Mouse (Mus musculus) embryonic fibroblast, embryonic 13.5 days (primary cell): ENCODE measurements around the gene Fgd4. TPM values are rescaled to one million over a fixed set of nuclear protein-coding genes. Genes with fewer than 3 reads are reported as not detected.
"Not testable (repeated sequence)": the region's sequence is repeated elsewhere in the genome, so short reads cannot be mapped to it uniquely, and the experiment has no call there.

Experiments used
- H3K27ac ChIP-seq: 2 replicates; pipeline ENCODE4 v1.5.1; 2012; ENCODE audit warnings: low read length, control low read depth, inconsistent platforms; ENCODE audit not compliant: insufficient read depth
- H3K4me1 ChIP-seq: 2 replicates; pipeline ENCODE4 v1.6.1; 2011; ENCODE audit warnings: low read length; ENCODE audit not compliant: control insufficient read depth, insufficient read depth
- H3K4me3 ChIP-seq: 2 replicates; pipeline ENCODE4 v1.5.1; 2011; ENCODE audit warnings: mild to moderate bottlenecking, control low read depth, low read length; ENCODE audit not compliant: insufficient read depth
- CTCF ChIP-seq: IDR thresholded peaks from 2 replicates; pipeline ENCODE4 v1.5.1; 2011; ENCODE audit warnings: mild to moderate bottlenecking, control low read depth, low read length, moderate library complexity, borderline replicate concordance; ENCODE audit not compliant: insufficient read depth
- POLR2A ChIP-seq: IDR thresholded peaks from 2 replicates; pipeline ENCODE4 v1.6.1; 2011; ENCODE audit warnings: low read depth, mild to moderate bottlenecking, control low read depth, low read length, moderate library complexity
- polyA plus RNA-seq: library from polyadenylated mRNA; stranded (reverse); fragments of >200 nt; gene quantifications from 2 replicates; pipeline ENCODE4 v1.2.4, GENCODE M21; 2011; ENCODE audit warnings: low read depth; ENCODE audit not compliant: missing spikeins, insufficient read length

Fgd4 gene
- polyA plus RNA-seq, 1 experiment, result 6.7 TPM

DNA sequence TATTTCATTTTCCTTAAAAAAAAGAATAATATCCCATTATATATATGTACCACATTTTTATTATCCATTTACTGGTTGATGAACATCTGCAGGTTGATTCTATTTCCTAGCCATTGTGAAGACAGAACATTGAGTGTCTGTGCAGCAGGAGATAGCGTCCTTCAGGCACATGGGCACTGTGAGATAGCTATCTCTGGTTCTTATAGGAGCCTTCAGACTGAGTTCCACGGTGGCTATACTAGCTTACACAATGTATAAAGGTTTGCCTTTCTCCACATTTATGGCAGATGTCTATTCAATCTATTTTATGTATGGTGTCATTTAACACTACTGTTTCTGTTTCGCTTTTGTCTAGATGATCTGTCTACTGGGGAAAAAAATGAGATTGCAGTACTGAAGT, 98.9 kb downstream of the Fgd4 start:
- H3K4me1 ChIP-seq, result no peaks in the 10 kb centered on the region
- no peak for TF ChIP-seq POLR2A
- no peak for TF ChIP-seq CTCF
- no peak overlapping the region for H3K27ac ChIP-seq
- no peak overlapping the region for H3K4me3 ChIP-seq

DNA sequence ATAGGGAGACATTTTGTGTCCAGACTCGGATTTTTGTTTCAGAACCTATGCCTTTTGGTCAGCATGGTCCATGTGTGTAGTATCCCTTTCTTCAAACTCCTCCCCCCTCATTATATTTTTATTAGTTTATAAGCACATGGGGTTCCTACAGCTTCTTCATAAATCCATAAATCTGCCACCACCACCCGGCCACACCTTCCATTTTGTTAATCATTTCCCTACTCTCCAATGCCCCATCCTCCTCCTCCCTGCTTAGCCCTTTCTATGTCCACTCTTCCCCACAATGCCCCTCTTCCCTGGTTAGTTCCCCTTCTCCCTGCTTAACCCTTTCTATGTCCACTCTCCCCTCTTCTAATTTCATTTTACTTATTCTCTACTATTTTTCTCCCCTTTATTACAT, 99.4 kb downstream of the Fgd4 start:
- no peak overlapping the region for H3K27ac ChIP-seq
- H3K4me3 ChIP-seq, result no peak overlapping the region
- no peaks in the 10 kb centered on the region for H3K4me1 ChIP-seq
- no peak for TF ChIP-seq POLR2A
- no peak for TF ChIP-seq CTCF

DNA sequence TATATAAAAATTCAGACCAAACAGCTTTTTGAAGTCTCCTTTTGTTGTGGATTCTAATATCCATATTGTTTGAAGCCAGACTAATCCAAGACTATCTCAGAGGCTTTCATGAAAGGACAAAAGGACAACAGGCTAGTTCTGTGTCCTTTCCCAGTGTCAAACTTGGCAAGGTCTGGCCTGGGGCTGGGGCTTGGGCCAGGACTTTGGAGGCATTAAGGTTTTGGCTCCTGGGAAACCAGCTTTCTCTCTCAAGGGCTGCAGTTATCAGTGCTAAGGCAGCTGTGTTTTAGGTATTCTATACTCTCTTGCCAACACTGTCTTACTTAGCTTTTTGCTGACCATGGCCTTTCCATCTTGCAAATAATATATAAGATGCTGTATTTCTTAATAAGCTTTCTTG, 101.6 kb downstream of the Fgd4 start:
- TF ChIP-seq POLR2A (no peak), CTCF (no peak)
- Histone ChIP-seq H3K27ac (no peak overlapping the region), H3K4me1 (no peaks in the 10 kb centered on the region), H3K4me3 (no peak overlapping the region)

DNA sequence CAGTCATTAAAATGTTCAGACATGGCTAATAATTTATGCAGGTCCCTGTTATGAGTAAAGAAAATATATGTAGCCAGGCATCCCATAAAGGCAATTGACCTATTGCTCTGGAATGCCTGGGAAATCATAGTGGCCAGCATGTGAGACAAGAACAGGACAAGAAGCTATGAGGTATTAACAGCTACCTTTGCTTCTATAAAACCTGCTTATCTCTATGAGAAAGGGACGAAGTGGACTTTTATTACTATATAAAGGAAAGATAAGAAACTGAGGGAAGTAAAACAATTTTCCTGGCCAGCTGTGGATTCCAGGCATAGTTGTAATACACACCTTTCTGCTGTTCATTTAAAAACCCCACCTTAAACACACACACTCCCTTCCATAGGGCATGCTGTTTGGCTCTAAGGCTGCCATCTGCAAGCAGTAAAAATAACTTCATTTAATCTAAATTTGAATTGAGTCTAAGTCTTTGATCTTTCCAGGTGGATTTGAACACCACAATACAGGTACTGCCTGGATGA, 114.8 kb downstream of the Fgd4 start:
- TF ChIP-seq CTCF (no peak), POLR2A (no peak)
- no peaks in the 10 kb centered on the region for H3K4me1 ChIP-seq

DNA sequence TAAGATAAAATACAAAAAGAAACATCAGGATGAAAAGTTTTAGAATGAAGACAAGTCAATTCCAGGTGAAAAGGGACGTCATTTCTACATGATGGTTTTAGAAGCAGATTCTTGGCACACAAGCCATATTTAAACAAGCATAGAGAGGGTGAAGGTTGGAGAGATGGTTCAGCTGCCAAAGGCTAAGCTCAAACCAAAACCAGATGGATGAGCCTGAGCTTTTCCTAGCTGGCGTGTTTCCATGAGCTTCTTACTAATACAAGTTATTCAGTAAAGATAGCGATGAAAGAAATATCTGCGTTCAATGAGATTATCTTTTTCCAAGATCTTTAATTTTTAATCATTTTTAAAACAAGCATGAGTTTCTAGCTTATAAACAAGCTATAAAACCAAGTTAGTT, 115.7 kb downstream of the Fgd4 start:
- H3K4me1 ChIP-seq, result no peaks in the 10 kb centered on the region
- H3K27ac ChIP-seq, result no peak overlapping the region
- H3K4me3 ChIP-seq, result no peak overlapping the region
- TF ChIP-seq CTCF, result no peak
- no peak for TF ChIP-seq POLR2A

More for the DNA sequence above, 114.8 kb downstream of the Fgd4 start:
- no peak overlapping the region for H3K4me3 ChIP-seq
- no peak overlapping the region for H3K27ac ChIP-seq

DNA sequence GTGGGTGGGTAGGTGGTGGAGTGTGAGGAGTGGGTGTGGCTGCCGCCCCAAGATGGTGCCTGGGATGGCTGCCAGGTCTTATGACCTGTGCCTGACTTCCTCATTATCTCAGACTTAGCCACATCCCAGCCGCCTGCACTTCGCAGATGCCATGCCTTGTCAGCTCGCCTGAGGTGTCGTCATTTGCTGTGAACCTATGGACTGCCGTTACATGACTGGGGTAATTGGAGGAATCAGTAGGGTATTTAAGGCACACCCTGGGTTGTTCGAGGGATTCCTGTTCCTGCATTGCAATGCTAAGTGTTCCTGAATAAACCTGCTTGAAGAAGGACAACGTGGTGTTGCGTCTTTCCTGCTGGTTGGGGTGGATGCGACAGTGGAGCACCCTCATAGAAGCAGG, 126.9 kb downstream of the Fgd4 start:
- not testable (repeated sequence) for H3K4me3 ChIP-seq, H3K27ac ChIP-seq, H3K4me1 ChIP-seq

DNA sequence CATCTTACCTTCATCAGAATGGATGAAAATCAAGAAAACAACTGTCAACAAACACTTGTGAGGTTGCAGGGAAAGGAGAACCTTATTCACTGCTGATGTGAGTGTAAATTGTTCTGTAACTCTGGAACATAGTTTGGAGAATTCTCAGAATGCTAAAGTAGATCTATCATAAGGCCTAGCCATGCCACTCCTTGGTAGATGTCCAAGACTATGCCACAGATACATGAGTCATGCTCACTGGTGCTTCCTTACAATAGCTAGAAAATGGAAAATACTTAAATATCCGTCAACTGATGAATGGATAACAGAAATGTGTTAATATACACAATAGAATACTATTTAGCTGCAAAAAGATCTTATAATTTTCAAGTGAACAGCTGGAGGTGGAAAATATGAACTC, 150.3 kb downstream of the Fgd4 start:
- TF ChIP-seq CTCF, result no peak
- Histone ChIP-seq H3K27ac (no peak overlapping the region), H3K4me3 (no peak overlapping the region), H3K4me1 (no peaks in the 10 kb centered on the region)

DNA sequence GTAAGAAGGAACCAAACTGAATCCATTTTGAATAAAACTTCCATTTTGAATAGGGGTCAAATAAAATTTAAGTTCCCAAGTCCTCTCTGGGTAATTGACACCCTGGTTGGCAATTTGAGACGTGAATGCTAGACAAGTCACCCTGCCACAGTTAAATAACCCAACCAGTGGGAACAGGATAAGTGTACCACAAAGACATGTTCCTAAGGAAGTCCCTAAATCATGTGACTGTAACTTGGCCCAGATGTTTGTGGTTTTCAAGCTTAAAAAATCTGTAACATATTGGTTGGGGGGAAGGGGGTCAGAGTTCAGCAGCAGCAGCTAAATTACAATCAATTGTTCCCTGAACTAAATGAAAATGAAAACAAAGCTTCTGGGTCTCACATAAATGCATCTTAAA, 161.9 kb downstream of the Fgd4 start:
- H3K27ac ChIP-seq, result no peak overlapping the region
- no peak overlapping the region for H3K4me3 ChIP-seq
- no peak for TF ChIP-seq CTCF
- TF ChIP-seq POLR2A, result no peak
- no peaks in the 10 kb centered on the region for H3K4me1 ChIP-seq

DNA sequence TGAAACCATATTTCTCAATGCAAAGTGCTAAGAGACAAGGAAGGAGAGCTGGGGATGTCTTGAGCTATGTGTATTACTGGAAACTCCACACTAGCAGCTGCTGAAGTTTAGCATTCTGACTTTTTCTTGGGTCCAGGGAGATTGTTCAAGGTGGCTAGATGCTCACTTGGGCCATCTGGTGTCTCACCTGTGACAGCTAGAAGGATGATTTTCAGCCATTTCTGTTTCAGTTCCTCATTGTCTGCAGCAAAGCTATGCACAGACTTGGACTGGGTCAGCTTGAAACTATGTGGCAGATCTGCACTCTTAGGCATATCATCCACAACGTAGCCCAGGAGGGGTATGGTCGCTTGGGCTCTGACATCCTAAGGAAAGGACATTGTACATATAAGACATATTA, 177.9 kb downstream of the Fgd4 start:
- TF ChIP-seq POLR2A, result no peak
- TF ChIP-seq CTCF, result no peak
- no peaks in the 10 kb centered on the region for H3K4me1 ChIP-seq

DNA sequence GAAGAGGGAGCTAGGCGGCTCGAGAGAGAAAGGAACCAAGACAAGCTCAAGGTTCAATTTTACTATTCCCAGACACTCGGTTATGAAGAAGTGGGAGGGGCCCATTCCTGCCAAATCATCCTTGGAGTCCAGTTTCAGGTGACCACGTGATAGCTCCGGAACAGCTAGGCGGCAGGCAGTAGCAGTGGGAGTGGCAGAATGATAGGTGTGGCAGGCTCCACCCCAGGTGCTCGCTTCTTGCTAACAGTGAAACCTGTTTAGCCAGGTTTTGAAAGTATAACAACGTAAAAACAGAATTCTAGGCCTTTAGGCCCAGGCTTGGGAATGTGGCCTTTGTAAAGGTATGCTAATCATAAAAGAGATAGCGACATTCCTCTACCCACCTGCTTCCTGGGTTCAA, 233.1 kb downstream of the Fgd4 start:
- H3K4me1 ChIP-seq, H3K27ac ChIP-seq, H3K4me3 ChIP-seq: not testable (repeated sequence)

More for the DNA sequence above, 177.9 kb downstream of the Fgd4 start:
- Histone ChIP-seq H3K4me3 (no peak overlapping the region), H3K27ac (no peak overlapping the region)

Other genes with a start within 250 kb of the Fgd4 start
- 95.7 and 105 TPM in 2 replicates for gene Dnm1l, start 241.6 kb downstream of the Fgd4 start, polyA plus RNA-seq
- not detected in 2 replicates for gene Olfr19, start 75.9 kb upstream of the Fgd4 start, polyA plus RNA-seq
- not detected in 2 replicates for gene Spag6l, start 228.9 kb upstream of the Fgd4 start, polyA plus RNA-seq